Mouse (Mus musculus): ENCODE data around the gene Ddx27. TPM values are rescaled to one million over a fixed set of nuclear protein-coding genes. Genes with fewer than 3 reads are reported as not detected.
"Not testable (repeated sequence)": the region's sequence is repeated elsewhere in the genome, so short reads cannot be mapped to it uniquely, and the experiment has no call there.

The Ddx27 gene
- total RNA-seq (2021): 10 to 100 TPM; 32.0 to 42.5 TPM
- long read RNA-seq, experiment 1, transcript Ddx27-201 (21 exons, 2,714 nt): major isoform, 65 of 98 reads
- long read RNA-seq, experiment 1, partial matches to known transcripts: 24 of 98 reads
- long read RNA-seq, experiment 1, other reads (novel, unspliced or antisense): 8 of 98 reads
- long read RNA-seq, experiment 2, transcript Ddx27-201 (21 exons, 2,714 nt): major isoform, 18 of 22 reads
- long read RNA-seq, experiment 2, partial matches to known transcripts: 1 of 22 reads
- long read RNA-seq, experiment 2, other reads (novel, unspliced or antisense): 3 of 22 reads

DNA sequence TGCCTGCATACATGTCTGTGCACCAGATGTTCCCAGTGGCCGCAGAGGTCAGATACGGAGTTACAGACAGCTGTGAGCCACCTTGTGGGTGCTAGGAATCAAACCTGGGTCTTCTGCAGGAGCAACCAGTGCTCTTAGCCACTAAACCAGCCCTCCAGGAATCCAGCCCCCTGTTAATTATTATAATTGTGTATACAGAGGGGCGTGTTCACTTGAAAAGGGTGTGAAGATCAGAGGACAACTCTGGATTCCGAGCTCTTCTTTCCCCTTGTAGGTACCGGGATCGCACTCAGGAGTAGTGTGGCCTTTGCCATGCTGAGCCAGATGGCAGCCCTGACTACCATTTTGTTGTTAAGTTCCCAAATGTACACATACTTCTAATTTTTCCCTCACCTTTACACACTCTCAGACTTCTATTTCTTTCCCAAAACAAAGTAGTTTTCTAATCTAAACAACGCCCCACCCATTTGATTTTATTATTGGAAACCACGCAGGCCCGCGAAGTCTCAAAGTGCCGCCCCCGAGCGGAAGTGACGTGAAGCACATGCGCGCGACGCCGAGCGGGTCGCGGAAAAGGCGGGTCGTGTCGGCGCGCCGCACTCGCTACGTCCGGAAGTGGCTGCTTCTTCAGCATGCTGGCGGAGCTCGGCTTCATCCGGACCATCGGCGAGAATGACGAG lies at the start of gene Ddx27:
Gene Ddx27 (plus strand): TSS at position 492 of the 680 bp plus-strand sequence.
- DNase-seq: peak; percentile 94 to 95

DNA sequence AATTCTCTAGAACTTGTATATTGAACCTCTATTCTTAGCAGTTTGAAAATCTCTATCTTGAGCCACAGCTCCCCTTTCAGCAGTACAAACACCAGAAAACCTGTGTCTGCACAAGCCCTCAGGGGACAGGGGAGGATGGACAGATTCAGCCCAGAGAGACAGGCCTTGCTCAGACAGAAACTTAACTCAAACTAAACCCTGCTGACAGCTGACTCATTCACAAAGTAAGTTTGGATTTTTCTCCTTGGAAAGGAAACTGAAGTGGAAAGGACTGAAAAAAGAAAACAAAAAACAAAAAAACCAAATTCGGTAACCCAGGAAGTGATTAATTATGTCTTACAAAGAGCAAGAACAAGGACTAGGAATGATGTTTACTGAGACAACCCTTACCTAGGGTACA lies 41.8 kb upstream of the Ddx27 start:
- no peak for DNase-seq

DNA sequence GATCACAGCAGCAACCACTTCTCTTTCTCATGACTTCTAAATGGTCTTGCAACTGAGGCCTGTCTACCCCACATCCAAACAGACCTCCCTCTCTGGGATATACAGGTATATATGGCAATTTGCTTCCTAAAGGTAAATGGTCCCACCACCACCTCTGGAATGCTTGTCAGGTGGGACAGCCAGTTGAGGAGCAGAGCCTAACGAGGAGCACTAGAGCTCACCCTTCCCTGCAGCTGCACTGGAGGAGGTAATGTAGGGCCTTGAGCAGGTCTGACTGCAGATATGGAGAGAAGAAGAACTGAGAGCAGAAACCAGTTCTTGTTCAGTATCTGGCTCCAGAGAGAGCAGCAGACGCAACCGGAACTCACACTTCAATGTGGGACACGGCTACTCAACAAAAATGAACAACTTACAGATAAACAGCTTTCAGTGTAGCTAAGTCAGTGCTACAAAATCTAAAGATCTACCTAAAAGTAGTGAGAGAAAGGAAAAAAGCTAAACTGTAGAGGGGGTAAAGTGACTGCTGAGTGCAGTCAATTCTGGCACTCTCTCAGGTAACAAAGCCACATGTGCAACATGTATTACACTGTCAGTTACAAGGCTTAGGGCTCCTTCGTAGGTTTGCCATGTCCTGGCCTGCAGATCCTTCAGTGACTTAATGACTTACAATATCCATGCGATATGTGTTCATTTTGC lies 40.7 kb upstream of the Ddx27 start:
- no peak for DNase-seq

DNA sequence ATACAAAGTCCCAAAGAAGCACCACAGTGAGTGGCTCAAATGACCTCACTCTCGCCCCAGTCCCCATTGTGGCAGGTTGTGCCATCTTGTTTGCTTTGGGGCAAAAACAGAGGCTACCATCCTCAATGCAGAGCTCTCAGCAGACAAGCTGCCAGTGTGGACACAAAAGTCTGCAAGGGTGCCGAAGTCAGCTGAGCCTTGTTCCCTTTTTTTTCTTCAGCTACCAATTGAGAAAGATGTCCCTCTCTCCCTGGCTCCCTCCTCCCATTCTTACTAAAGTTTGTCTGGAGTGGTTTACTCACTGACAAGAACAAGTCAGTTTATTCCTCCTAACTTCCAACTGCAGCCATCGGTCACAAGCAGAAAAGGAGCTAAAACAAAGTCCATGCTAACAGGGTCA lies 38.6 kb upstream of the Ddx27 start:
- no peak for DNase-seq

DNA sequence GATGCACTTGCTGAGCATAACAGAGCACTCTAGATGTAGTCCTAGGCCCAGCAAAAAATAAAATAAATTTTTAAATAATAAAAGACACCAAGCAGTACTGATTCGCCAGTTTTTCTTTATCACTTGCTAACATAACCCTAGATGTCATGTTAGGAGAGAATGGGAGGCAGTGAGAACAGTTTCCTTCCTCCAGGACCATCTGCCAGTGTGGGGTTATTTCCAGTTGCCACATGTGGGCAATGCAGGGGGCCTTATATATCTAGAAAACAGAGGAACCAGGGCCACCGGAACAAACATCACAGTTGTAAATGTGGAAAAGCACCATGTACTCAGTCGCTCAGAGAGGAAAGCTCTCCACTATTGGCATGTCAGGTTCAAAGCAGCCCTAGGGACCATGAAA lies 37.5 kb upstream of the Ddx27 start:
- DNase-seq: no peak

DNA sequence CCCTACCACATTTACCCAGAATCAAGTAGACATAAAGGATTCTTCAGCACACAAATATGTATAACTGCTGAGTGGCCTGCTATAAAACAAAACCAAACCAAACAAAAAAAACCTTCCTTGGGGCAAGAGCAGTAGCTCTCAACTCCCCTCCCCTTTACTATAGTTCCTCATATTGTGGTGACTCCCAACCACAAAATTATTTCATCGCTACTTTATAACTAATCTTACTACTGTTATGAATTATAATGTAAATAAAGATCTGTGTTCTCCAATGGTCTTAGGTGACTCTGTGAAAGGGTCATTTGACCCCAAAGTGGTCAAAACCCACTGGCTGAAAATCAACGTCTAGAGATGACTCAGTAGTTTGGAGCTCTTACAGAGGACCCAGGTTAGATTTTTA lies 34.8 kb upstream of the Ddx27 start:
- DNase-seq: no peak

DNA sequence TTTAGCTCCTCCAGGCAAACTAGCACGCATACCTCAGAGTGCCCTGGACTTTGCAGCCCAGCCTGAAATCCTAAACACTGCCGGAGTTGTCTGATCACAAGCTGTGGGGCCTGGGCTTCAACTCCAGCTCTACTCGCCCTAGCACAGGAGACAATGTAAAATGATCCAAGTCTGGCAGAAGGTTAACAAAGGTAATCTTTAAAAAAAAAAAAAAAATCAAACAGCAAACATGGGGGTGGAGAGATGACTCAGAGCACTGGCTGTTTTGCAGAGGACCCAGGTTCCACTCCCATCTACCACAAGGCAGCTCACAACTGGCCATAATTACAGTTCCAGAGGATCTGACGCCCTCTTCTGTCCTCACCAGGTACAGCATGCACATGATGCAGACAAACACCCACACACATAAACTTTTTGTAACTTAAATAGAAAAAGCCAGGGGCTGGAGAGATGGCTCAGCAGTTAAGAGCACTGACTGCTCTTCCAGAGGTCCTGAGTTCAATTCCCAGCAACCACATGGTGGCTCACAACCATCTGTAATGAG lies 31.6 kb upstream of the Ddx27 start:
- DNase-seq: no peak

DNA sequence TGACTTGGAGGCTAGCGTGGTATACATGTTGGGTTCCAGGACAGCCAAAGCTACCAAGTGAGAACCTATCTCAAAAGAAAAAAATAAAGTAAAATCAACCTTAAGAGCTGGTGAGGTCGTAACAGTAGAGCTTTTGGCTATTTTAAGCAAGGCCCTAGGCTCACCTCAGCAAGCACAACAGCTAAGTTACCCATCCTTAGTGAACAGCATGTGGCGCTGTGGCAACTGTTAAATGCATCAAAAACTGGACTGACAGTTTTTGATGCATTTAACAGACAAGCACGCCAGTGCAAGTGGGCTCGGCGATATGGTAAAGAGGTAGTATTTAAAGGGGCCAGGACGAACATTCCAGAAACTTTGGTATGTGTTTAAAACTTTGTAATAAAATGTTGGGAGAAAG lies 24.1 kb upstream of the Ddx27 start:
- no peak for DNase-seq

DNA sequence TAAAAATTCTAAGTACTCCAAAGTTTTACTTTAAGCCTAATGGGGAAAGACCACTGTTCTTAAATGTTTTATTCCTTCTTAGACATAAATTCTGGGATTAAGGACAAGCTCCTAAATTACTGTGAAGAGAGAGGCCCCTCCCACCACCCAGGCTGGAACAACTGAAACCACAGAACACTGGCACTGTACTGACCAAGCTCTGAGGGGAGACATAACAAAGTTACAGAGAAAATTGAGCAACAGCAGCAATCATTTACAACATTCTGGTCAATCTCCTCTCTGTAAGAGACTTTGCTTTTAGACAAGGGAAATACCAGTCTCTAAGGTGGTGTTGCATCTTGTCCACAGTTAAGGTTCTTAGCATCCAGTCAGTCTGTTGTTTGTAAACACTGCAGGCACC lies 23.0 kb upstream of the Ddx27 start:
- DNase-seq: peak; percentile 48 to 52

DNA sequence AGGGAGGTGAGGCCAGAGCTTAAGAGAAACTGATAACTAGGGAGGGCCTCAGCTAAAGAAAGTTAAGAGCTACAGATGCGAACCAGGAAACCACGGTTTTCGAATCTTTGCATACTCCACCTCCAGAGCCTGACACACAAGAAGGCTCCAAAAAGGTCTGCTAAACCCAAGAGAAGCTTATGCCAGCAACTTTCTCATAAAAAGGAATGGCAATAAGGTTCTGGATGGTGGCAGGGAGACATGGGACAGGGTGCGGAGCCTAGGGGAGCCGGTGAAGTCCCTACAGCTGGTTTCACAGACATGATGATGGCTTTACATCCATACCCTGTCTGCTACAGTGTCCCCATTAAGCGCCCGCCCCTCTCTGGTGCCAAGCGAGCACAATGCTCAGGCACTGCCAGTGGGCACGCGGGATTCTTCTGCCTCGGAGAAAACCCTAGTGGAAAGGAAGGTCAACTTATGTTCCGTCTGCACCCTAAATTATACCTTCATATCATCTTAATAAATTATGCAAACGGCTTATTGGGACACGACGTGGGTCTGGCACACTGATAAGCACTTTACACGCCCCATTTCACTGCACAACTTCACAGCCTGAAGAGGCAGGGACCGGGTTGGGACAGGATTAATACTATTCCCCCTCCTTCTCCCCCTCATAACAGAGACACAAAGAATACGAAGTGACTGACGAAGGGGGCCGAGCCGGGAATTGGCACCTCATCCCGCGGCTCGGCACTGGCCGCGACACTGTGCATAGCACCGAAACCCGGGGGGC lies 19.8 kb upstream of the Ddx27 start:
- peak; percentile 39 to 44 for DNase-seq

DNA sequence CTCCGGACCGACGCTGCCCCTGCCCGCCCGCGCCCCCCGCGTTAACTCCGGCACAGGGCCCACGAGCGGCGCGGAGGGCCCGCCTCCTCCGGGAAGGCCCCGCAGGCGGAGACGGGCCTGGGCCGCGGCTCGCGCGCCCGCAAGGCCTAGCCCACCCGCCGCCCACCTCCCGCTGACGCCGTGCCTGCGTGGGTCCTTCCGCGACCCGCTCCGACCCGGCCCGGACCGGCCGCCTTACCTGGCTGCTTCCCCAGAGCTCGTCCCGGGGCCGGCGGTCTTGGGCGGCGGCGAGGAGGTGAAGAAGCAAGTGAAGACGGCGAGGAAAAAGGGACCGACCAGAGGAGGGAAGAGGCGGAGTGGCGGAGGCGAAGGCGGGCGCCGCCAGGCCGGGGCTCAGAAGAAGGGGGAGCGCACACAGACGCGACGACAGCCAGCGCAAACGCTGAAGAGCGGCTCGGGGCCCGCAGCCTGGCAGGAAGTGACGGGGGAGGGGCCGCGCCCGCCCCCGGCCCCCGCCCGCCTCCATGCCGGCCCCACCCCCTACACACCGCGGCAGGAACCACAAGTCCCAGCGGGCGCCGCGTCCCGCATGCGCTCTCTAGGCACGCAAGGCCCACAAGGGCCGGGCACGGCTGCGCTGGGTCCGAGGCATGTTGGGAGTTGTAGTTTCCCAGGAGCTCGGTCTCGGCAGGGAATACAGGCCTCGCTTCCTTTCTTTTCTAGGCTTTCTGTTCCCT lies 19.0 kb upstream of the Ddx27 start, which contains the start of gene Stau1:
Gene Stau1 (minus strand): TSS at position 504 of the 737 bp plus-strand sequence.
- DNase-seq: peak; percentile 97

DNA sequence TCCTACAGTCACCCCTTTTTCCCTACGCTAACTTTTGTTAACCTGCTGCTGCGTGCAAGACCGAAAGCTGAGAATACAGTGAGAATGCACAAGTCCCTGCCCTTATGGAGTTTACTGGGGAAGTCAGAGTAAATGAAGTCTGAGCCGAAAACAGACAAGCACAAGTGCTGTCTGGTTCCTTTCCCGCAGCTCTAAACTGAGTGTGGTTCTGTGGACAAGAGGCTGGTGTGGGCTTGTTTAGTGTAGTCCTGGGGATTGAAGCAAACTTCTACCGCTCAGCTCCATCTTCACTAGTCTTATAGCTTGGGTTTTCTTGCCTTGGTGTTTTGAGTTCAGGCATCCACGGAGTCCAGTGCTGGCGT lies 18.5 kb upstream of the Ddx27 start:
- DNase-seq: no peak

DNA sequence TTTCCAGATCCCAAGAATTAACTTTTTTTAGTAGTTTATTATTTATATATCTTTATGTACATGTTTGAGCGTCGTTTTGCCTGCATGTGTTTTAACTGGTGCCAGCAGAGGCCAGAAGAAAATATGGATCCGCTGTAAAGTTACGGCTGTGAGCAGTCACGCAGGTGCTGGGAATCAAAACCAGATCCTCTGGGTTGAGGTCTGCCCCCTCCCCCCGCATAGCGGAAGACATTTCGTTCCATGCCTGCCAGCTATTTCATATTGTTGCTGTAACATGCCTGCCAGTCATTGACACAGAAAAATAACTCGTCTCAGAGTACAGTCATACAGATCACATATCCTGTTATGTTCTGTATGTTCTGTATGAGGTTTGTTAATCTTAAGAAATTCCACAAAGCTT lies 13.5 kb upstream of the Ddx27 start:
- no peak for DNase-seq

DNA sequence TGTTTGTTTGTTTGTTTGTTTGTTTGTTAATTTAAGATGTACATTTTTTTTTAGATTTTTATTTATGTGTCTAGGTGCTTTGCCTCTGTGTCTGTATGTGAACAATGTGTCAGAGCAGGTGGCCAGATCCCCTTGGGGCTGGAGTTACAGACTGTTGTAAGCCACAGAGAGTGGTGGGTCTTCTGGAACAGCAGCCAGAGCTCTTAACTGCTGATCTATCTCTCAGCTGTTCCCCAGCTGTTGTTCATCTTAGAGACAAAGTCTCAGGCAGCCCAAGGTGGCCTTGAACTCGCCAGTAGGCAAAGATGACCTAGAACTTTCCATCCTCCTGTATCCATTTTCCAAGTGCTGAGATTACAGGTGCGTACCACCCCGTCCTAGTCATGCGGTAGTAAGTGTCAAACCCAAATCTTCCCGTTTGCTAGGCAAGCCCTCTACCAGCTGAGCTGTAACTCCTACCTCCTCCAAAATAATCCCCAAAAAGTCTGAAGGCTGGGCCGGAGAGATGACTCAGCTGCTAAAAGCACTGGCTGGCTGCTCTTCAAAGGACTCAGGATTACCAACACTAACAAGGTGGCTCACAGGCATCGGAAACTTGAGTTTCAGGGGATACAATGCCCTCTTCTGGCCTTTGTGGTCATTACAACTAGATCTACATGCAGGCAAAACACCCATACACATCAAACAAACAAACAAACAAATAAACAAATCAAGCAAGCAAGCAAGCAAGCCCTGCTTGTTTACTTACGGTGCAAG lies 10.7 kb upstream of the Ddx27 start:
- peak; percentile 72 to 80 for DNase-seq

DNA sequence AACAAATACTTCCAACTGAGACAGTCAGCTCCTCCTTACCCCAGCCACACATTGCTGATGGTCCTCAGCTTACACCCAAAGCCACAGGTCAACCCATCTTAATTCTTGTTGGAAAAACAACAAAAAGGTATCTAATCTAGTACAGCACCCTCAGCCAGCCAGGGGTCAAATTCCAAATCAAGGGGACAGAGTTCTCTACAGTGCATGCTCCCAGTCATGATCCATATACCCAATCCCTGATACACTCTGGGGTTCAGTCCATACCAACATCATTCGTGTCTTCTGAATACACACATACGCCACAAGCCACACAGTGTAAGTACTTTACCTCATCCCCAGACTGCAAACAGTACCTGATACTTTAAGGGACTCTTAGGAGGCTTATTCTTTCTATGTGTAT lies 8.6 kb upstream of the Ddx27 start:
- DNase-seq: no peak

DNA sequence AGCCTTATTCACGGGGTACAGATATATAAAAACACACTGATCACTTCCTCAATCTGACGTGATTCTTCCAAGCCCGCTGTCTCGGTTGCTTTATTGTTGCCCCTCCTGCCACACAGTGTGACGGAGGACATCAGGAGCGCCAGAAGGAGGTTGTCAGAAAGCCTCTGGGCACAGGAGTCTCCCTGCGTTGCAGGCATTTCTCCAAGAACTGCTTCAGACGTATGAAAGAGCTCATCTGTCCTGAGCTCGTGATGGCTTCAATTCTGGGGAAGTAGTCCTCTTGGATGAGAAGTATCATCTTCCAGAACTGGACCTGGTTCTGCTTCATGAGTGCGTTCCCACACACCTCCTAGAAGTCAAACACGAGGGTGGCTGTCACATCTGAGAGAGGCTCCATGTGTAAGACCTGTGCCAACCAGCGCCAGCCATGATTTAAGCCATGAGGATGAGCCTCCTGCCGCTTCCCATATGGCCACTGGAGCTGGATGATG lies 7.9 kb upstream of the Ddx27 start:
- no peak for DNase-seq

DNA sequence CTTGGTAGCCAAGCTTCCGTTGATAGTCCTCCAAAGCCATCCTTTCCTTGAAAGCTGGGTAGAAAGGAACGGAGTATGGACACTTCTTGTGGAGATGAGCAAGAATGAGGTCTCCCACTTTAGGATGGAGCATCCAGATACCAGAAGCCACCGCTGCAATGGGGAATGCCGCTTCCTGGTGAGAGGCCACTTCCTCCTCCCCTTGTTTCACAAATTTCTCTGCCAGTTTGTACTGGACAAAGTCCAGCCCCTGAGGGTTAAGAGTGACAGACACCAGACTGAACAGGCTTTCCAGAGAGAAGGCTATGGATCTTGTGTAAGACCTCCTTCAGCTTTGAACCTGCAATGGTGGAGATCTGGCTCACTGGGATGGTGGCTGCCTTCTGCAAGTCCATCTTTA lies 7.4 kb upstream of the Ddx27 start:
- not testable (repeated sequence) for DNase-seq

DNA sequence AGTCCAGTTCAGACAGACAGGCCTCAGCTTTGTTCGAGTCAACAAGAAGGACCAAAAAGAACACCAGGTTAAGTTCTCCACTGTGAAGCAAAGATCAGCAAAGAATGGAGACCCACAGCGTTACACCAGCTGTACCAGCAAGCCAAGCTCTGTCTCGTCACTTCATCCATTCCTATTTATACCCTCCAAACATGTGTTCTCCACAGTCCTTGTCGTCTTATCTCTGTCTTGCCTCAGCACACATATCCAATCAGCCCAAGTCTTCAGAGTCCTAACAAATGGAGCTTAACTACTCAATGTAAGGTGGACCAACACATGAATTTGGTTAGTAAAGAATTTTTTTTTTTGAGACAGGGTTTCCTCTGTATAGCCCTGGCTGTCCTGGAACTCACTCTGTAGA lies 5.5 kb upstream of the Ddx27 start:
- no peak for DNase-seq

DNA sequence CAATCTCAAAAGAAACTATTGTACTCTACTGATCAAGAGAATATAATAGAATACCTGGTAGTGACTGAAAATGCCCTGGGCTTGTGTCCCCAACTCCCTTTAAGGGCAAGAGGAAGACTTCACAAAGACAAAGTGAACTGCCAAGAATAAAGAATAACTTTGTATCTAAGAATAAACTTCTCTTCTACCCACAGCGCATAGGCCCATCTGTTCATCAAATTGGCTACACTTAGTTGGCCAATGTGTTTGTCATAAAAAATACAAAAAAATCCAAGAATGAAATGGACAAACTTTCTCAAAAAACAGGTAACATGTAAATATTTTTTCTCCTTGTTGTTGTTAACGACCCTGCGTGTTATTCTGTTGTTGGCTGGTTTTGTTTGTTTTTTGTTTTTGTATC lies 4.4 kb upstream of the Ddx27 start:
- no peak for DNase-seq

DNA sequence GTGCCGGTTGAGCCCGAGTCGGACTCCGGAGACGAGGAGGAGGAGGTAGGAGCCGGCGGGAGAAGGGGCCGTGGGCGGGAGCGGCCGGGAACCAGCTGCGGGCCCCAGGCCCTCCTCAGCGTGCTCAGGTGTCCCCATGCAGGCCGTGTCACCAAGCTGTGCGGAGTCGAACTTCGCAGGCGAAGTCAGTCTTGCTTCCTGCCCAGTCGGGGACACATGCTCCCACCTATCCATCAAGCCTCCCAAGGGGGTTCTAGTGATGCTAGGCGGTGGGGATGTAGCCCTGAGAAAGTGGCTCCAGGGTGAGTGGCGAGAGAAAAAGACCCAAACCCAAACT lies 357 bp downstream of the Ddx27 start:
- DNase-seq: no peak

DNA sequence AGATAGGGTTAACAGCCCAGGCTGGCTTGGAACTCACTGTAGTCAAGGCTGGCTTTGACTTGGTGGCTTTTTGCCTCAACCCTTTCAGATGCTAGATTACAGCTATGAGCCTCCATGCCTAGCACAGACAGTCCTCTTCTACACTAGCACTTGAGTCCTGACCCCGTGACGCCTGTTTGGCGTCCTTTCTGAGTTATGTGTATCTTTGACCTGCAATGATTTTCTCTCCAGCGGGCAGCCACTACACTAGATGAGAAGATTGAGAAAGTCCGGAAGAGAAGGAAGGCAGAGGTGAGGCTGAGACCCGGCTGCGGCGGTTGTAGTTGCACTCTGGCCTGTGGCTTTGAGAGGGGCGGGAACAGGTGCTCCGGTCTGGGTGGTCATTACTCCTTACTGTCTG lies 4.4 kb downstream of the Ddx27 start:
- DNase-seq: no peak

Measured in adrenal gland, postnatal 36 days (tissue).